Mouse (Mus musculus) bone marrow macrophage, adult 2 months (primary cell): ENCODE measurements around the gene Lgi1.

Source experiments
- CTCF ChIP-seq: IDR thresholded peaks from 2 replicates; pipeline ENCODE4 v1.5.1; 2012; ENCODE audit warnings: low read depth, mild to moderate bottlenecking, low read length, moderate library complexity
- POLR2A ChIP-seq: IDR thresholded peaks from 2 replicates; pipeline ENCODE4 v1.6.1; 2012; ENCODE audit warnings: mild to moderate bottlenecking, low read depth, low read length, borderline replicate concordance

DNA sequence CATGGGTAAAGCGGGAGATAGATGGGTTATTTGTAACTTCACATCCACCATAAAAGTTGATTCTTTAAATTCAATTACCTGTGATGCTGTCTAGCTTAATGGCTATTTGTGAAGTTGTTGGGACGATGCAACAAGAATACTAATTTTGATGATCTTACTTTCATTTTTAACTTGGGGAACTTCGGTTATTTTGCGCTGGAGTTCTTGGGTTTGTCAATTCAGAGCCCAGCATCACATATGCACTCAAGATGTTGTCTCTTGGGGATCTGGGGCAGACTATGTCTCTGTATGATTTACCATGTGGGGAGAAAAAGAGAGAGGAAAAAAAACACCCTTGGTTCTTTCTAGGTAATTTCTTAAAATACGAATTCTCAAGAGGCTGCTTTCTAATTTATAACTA lies 1.4 kb downstream of the Lgi1 start:
- TF ChIP-seq CTCF (no peak), POLR2A (no peak)
